Mouse (Mus musculus) kidney, embryonic 14.5 days (tissue): ENCODE results near the gene Pa2g4. TPM values are rescaled to one million over a fixed set of nuclear protein-coding genes. Genes with fewer than 3 reads are reported as not detected.

Experiments
- ATAC-seq: fragments of 200-750 bp; cut with Nextera tagmentation; 2 replicates; pipeline ENCODE4 v1.8.0; 2017; ENCODE audit warnings: moderate number of reproducible peaks, mild to moderate bottlenecking, moderate TSS enrichment, moderate library complexity; ENCODE audit not compliant: low FRiP score, low TSS enrichment
- H3K27ac ChIP-seq: fragments of 300-500 bp; sonication (generic); 2 replicates; pipeline ENCODE4 v1.5.1; 2014; ENCODE audit warnings: low read depth, mild to moderate bottlenecking, low read length, moderate library complexity, mixed read lengths
- H3K27me3 ChIP-seq: fragments of 300-500 bp; sonication (generic); 2 replicates; pipeline ENCODE4 v1.6.1; 2014; ENCODE audit warnings: mild to moderate bottlenecking, low read length; ENCODE audit not compliant: control insufficient read depth, insufficient read depth
- H3K36me3 ChIP-seq: fragments of 300-500 bp; sonication (generic); 2 replicates; pipeline ENCODE4 v1.6.1; 2014; ENCODE audit warnings: low read length, mixed read lengths; ENCODE audit not compliant: control insufficient read depth, insufficient read depth
- H3K4me1 ChIP-seq: fragments of 300-500 bp; sonication (generic); 2 replicates; pipeline ENCODE4 v1.6.1; 2014; ENCODE audit warnings: low read length, mixed read lengths; ENCODE audit not compliant: control insufficient read depth, insufficient read depth
- H3K4me2 ChIP-seq: fragments of 300-500 bp; sonication (generic); replicated peaks from 2 replicates; pipeline ENCODE4 v1.6.1; 2014; ENCODE audit warnings: low read depth, mild to moderate bottlenecking, low read length
- H3K4me3 ChIP-seq: fragments of 300-500 bp; sonication (generic); 2 replicates; pipeline ENCODE4 v1.5.1; 2014; ENCODE audit warnings: mild to moderate bottlenecking, low read length
- H3K9ac ChIP-seq: fragments of 300-500 bp; sonication (generic); 2 replicates; pipeline ENCODE4 v1.6.1; 2014; ENCODE audit warnings: low read depth, mild to moderate bottlenecking, low read length, moderate library complexity
- H3K9me3 ChIP-seq: fragments of 300-500 bp; sonication (generic); 2 replicates; pipeline ENCODE4 v1.6.1; 2016; ENCODE audit warnings: low read length; ENCODE audit not compliant: control insufficient read depth
- WGBS: fragments of 180-500 bp; shearing (Covaris S2); extraction: QIAGEN DNeasy Blood & Tissue Kit; methylation state at CpG from one replicate; pipeline ENCODE4 v1.1.7; 2014; 5-methylcytosine and 5-hydroxymethylcytosine counted together
- polyA plus RNA-seq: library from polyadenylated mRNA; unstranded; fragments of >200 nt; fragmentation: Nextera tagmentation; extraction: Ambion mirVana; gene quantifications from 2 replicates; pipeline ENCODE4 v1.2.1, GENCODE M21; 2014

The Pa2g4 gene
- polyA plus RNA-seq, 1 experiment from 2014 or later, result 254 TPM

GRCm38 (mm10) chr10:128546787-128547186 is 19.0 kb downstream of the Pa2g4 start:
- ATAC-seq, result no peak
- H3K9ac ChIP-seq, result peak overlapping the region; percentile 67

DNA sequence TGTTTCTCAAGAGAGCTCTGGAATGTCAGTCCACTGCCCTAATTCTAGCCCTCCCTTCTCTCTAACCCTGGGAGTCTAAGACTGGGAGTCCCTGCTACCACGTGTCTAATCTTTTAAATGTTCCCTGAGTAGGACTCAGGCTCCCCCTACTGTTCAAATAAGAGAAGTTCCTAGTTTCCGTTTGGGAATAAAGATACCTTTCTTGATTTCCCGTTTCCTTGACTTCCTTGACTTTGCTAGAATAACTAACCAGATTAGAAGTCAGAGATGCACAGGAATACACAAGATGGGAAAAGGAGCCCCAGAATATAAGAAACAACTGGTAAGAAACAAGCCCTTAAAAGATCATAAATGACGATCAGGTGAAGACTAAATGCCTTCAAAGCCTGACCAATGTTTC is 19.4 kb downstream of the Pa2g4 start:
- no peak for ATAC-seq
- peak overlapping the region; percentile 80 for H3K4me2 ChIP-seq
- peaks cover 10% of the 10 kb centered on the region; the same call in 1 of the 2 replicates for H3K4me1 ChIP-seq
- H3K4me3 ChIP-seq, result peak overlapping the region; percentile 78
- H3K9ac ChIP-seq, result peak overlapping the region; percentile 67; the same call in 1 of the 2 replicates
- peaks cover 38% of the 10 kb centered on the region for H3K36me3 ChIP-seq
- 14% methylated on average over 4 of the region's 4 CpGs for WGBS
- H3K27ac ChIP-seq, result peak overlapping the region; percentile 92; the same call in 1 of the 2 replicates
- H3K27me3 ChIP-seq, result no peaks in the 10 kb centered on the region
- no peaks in the 10 kb centered on the region for H3K9me3 ChIP-seq

More at GRCm38 (mm10) chr10:128546787-128547186, 19.0 kb downstream of the Pa2g4 start:
- WGBS, result 29% methylated on average over 7 of the region's 7 CpGs
- Histone ChIP-seq H3K36me3 (peaks cover 38% of the 10 kb centered on the region), H3K9me3 (no peaks in the 10 kb centered on the region), H3K4me2 (peak overlapping the region; percentile 80), H3K27ac (peak overlapping the region; percentile 92), H3K27me3 (no peaks in the 10 kb centered on the region), H3K4me3 (peak overlapping the region; percentile 78), H3K4me1 (peaks cover 10% of the 10 kb centered on the region; the same call in 1 of the 2 replicates)

GRCm38 (mm10) chr10:128545570-128545898 is 20.3 kb downstream of the Pa2g4 start:
- no peak overlapping the region for H3K4me2 ChIP-seq
- H3K4me1 ChIP-seq, result peaks cover 10% of the 10 kb centered on the region; the same call in 1 of the 2 replicates
- H3K9ac ChIP-seq, result no peak overlapping the region
- WGBS, result 89% methylated on average over 3 of the region's 3 CpGs
- no peaks in the 10 kb centered on the region for H3K27me3 ChIP-seq
- peaks cover 38% of the 10 kb centered on the region for H3K36me3 ChIP-seq
- H3K9me3 ChIP-seq, result no peaks in the 10 kb centered on the region
- ATAC-seq, result no peak
- no peak overlapping the region for H3K4me3 ChIP-seq
- H3K27ac ChIP-seq, result no peak overlapping the region

- WGBS, result 95% methylated on average over 37 of the region's 37 CpGs
- H3K4me1 ChIP-seq, result peaks cover 10% of the 10 kb centered on the region; the same call in 1 of the 2 replicates
- no peak overlapping the region for H3K9ac ChIP-seq
- no peak overlapping the region for H3K27ac ChIP-seq
- no peak for ATAC-seq
- no peak overlapping the region for H3K4me3 ChIP-seq
- H3K36me3 ChIP-seq, result peaks cover 38% of the 10 kb centered on the region
- no peaks in the 10 kb centered on the region for H3K27me3 ChIP-seq
- no peaks in the 10 kb centered on the region for H3K9me3 ChIP-seq
- no peak overlapping the region for H3K4me2 ChIP-seq
These were observed 20.9 kb downstream of the Pa2g4 start for GRCm38 (mm10) chr10:128544674-128545569.

DNA sequence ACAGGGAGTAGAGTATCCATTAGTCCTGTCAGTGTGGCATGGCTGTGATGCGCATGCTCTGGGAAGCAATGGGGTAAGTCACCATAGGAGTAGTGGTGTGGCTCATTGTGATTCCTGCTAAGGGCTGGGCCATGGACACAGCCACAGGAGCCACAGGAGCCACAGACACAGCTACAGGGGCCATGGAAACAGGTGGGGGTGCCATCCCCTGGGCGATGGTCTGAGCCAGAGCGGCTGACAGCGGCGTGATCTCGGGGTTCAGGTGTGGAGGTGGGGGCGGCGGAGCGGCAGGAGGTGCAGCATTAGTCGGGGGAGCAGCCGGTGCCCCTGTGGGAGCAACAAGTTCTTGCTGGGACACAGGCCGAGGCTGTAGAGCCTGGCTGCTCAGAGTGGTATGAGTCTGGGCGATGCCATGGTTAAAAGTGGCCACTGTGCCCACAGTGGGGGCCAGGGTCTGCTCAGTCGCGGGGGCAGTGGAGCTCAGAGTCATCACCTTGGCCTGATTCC is 21.6 kb downstream of the Pa2g4 start:
- Histone ChIP-seq H3K27me3 (no peaks in the 10 kb centered on the region), H3K9me3 (no peaks in the 10 kb centered on the region), H3K4me2 (no peak overlapping the region), H3K4me3 (no peak overlapping the region), H3K4me1 (peaks cover 10% of the 10 kb centered on the region; the same call in 1 of the 2 replicates), H3K36me3 (peaks cover 38% of the 10 kb centered on the region), H3K27ac (no peak overlapping the region), H3K9ac (no peak overlapping the region)
- 97% methylated on average over 15 of the region's 15 CpGs for WGBS
- ATAC-seq, result no peak

- Histone ChIP-seq H3K4me1 (peaks cover 10% of the 10 kb centered on the region; the same call in 1 of the 2 replicates), H3K36me3 (peaks cover 38% of the 10 kb centered on the region), H3K9me3 (no peaks in the 10 kb centered on the region), H3K4me3 (no peak overlapping the region), H3K27me3 (no peaks in the 10 kb centered on the region), H3K9ac (no peak overlapping the region), H3K27ac (no peak overlapping the region), H3K4me2 (no peak overlapping the region)
- no peak for ATAC-seq
- WGBS, result 79% methylated on average over 2 of the region's 2 CpGs
These were observed 22.7 kb downstream of the Pa2g4 start for GRCm38 (mm10) chr10:128543100-128543499.

DNA sequence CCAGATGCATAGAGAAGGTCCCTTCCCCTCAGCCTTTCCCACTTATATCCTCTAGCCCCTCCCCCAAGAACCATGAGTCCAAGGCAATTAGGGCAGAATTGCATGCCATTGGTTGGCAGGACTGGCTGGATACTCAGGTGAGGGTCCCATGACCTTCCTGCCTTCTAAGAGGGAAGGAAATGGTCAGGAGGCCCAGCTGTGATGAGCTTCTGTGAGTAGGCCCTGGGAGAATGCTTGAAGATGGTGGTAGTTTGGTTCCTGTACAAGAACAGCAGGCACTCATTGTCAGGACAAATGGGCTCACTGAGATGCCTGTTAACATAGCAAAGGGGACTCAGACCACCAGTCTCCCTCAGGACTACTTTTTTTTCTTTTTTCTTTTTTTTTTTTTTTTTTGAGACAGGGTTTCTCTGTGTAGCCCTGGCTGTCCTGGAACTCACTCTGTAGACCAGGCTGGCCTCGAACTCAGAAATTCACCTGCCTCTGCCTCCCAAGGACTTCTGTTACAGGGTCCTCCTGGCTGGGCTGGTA is 27.4 kb downstream of the Pa2g4 start:
- Histone ChIP-seq H3K27me3 (no peaks in the 10 kb centered on the region), H3K9ac (no peak overlapping the region), H3K9me3 (no peaks in the 10 kb centered on the region), H3K4me2 (no peak overlapping the region), H3K36me3 (peaks cover 13% of the 10 kb centered on the region), H3K4me3 (no peak overlapping the region), H3K27ac (no peak overlapping the region), H3K4me1 (no peaks in the 10 kb centered on the region)
- 83% methylated on average over 1 of the region's 1 CpGs for WGBS
- no peak for ATAC-seq

GRCm38 (mm10) chr10:128536266-128536940 is 29.4 kb downstream of the Pa2g4 start:
- Histone ChIP-seq H3K4me1 (no peaks in the 10 kb centered on the region), H3K4me2 (peak overlapping the region; percentile 33), H3K9me3 (no peaks in the 10 kb centered on the region), H3K4me3 (peak overlapping the region; percentile 14; the same call in 1 of the 2 replicates), H3K27ac (peak overlapping the region; percentile 6; the same call in 1 of the 2 replicates), H3K9ac (no peak overlapping the region; the same call in 1 of the 2 replicates), H3K36me3 (no peaks in the 10 kb centered on the region), H3K27me3 (no peaks in the 10 kb centered on the region)
- WGBS, result 16% methylated on average over 18 of the region's 18 CpGs
- peak; percentile 87 for ATAC-seq
